Mouse (Mus musculus) lung, adult 2 months (tissue): Measurements from ENCODE around the gene 4930430F08Rik. TPM values are rescaled to one million over a fixed set of nuclear protein-coding genes. Genes with fewer than 3 reads are reported as not detected.
"Not testable (repeated sequence)": the region's sequence is repeated elsewhere in the genome, so short reads cannot be mapped to it uniquely, and the experiment has no call there.

Experiments
- DNase-seq: peaks from one replicate; pipeline ENCODE4 v3.0.0; 2022
- H3K4me1 ChIP-seq: fragments of 200-500 bp; 2 replicates; pipeline ENCODE4 v1.6.1; 2011; ENCODE audit warnings: low read length; ENCODE audit not compliant: control insufficient read depth, insufficient read depth
- H3K4me3 ChIP-seq: fragments of 200-500 bp; replicated peaks from 2 replicates; pipeline ENCODE3; 2011; ENCODE audit warnings: low read depth, mild to moderate bottlenecking, control low read depth, low read length; ENCODE audit errors: extremely low read depth
- CTCF ChIP-seq: fragments of 200-500 bp; IDR thresholded peaks from 2 replicates; pipeline ENCODE4 v1.5.1; 2011; ENCODE audit warnings: mild to moderate bottlenecking, low read length, control low read depth; ENCODE audit not compliant: insufficient read depth
- POLR2A ChIP-seq: fragments of 200-500 bp; IDR thresholded peaks from 2 replicates; pipeline ENCODE4 v1.6.1; 2011; ENCODE audit warnings: low read depth, mild to moderate bottlenecking, control low read depth, low read length, borderline replicate concordance; ENCODE audit errors: extremely low read depth
- WGBS: fragments of 180-500 bp; shearing (Covaris S2); methylation state at CpG from one replicate; pipeline ENCODE4 v1.1.7; 2018; 5-methylcytosine and 5-hydroxymethylcytosine counted together
- polyA plus RNA-seq: library from polyadenylated mRNA; depleted of rRNA; stranded (reverse); fragments of >200 nt; gene quantifications from 2 replicates; pipeline ENCODE4 v1.2.3, GENCODE M21; 2012; rRNA removed

4930430F08Rik gene
- polyA plus RNA-seq, 1 experiment: 9.4 TPM

- TF ChIP-seq CTCF: no peak
- no peak for TF ChIP-seq POLR2A
- H3K4me1 ChIP-seq: peaks cover 3% of the 10 kb centered on the region; the same call in 1 of the 2 replicates
- DNase-seq: no peak
- H3K4me3 ChIP-seq: no peak overlapping the region
- WGBS: 80% methylated on average over 3 of the region's 3 CpGs
These were observed 6.0 kb downstream of the 4930430F08Rik start for GRCm38 (mm10) chr10:100584178-100584577.

DNA sequence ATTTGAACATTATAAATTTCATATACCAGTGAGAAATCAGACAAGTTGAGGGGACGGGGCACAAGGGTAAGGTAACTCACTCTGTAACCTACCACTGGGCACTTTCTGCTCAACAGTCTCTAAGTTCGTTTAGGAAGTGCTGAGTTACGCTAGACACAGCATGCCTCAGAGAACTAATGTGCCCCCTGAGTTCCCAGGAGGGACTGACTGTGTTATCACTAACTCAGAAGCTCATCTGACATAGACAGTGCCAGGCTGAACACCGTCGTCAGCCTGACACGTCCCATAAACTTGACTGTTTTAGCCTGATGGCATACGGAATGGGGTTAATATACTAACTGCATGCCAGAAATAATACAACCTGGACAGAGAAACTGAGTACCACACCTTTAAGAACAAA is 14.9 kb downstream of the 4930430F08Rik start:
- Histone ChIP-seq H3K4me3 (no peak overlapping the region), H3K4me1 (no peaks in the 10 kb centered on the region)
- DNase-seq: no peak
- TF ChIP-seq POLR2A (no peak), CTCF (no peak)
- WGBS: 90% methylated on average over 7 of the region's 7 CpGs

DNA sequence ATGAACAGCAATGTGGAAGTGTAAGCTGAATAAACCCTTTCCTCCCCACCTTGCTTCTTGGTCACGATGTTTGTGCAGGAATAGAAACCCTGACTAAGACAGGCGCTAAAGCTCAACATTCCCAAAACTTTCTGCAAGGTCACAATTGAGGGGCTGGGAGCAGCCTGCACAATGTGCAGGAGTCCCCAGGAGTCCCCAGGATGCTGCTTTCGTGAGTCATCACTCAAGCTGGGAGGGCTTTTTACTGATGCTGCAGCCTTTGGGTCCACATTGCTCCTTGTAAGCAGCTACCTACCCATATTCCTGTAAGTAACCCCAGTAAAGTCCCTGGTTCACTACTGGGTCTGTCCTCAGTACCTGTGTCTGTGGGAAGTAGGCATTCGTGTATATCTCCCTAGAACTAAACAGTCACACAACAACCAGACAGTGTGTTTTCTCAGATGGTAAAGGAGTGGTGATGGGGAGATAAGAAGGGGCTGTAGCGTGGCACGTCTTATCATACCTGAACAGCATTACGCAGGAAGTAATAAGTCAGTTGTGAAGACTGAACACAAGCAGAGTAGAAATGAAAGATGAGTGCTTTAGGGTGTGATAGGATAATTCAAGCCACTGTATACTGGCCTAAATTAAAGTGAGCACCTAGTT is 15.6 kb downstream of the 4930430F08Rik start:
- no peak overlapping the region for H3K4me3 ChIP-seq
- 90% methylated on average over 7 of the region's 7 CpGs for WGBS

GRCm38 (mm10) chr10:100571707-100572106 is 18.5 kb downstream of the 4930430F08Rik start:
- DNase-seq: no peak
- TF ChIP-seq POLR2A (no peak), CTCF (no peak)
- Histone ChIP-seq H3K4me3 (no peak overlapping the region), H3K4me1 (no peaks in the 10 kb centered on the region)
- WGBS: 72% methylated on average over 3 of the region's 3 CpGs

More for the DNA sequence above, 15.6 kb downstream of the 4930430F08Rik start:
- no peak for TF ChIP-seq CTCF
- TF ChIP-seq POLR2A: no peak
- no peaks in the 10 kb centered on the region for H3K4me1 ChIP-seq
- no peak for DNase-seq

GRCm38 (mm10) chr10:100564112-100564511 is 26.1 kb downstream of the 4930430F08Rik start:
- no peak overlapping the region for H3K4me3 ChIP-seq
- WGBS: 83% methylated on average over 3 of the region's 3 CpGs
- no peak for TF ChIP-seq CTCF
- TF ChIP-seq POLR2A: no peak
- H3K4me1 ChIP-seq: no peaks in the 10 kb centered on the region
- DNase-seq: no peak

DNA sequence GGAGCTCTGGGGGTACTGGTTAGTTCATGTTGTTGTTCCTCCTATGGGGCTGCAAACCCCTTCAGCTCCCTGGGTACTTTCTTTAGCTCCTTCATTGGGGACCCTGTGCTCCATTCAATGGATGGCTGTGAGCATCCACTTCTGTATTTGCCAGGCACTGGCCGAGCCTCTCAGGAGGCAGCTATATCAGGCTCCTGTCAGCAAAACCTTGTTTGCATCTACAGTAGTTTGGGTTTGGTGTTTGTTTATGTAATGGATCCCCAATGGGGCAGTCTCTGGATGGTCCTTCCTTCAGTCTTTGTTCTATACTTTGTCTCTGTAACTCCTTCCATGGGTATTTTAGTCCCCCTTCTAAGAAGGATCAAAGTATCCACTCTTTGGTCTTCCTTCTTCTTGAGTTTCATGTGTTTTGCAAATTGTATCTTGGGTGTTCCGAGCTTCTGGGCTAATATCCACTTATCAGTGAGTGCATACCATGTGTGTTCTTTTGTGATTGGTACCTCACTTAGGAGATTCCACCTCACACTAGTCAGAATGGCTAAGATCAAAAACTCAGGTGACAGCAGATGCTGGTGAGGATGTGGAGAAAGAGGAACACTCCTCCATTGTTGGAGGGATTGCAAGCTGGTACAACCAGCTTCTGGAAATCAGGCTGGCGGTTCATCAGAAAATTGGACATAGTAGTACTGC is 29.9 kb downstream of the 4930430F08Rik start:
- DNase-seq, H3K4me3 ChIP-seq, H3K4me1 ChIP-seq: not testable (repeated sequence)
- WGBS: 91% methylated on average over 3 of the region's 3 CpGs

DNA sequence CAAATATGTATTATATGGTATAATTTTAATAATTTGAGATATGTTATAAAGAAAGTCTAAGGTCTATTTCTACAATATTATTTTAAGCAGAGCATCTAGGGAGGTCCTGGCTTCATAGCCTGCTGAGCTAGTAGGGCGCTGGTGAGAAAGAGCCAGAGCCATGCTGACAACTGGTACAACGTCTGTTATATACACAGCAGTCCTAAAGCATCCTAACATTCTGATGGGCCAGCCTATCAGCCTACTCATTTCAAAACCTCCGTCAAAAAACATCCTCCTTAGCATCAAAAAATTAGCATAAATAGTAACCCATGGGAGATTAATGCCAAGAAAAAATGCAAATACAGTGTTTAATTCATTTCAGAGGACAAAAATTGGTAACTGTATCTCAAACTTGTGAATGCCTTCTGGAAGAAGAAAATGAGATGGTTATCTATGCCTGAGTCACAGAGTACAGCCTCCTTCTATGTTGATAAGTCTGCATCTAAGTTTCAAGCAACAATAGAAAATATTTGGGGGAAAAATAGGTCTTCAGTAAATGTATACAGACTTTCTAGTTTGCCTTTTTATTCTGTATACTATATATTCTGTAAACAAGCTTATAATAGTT is 33.6 kb downstream of the 4930430F08Rik start:
- DNase-seq: no peak
- Histone ChIP-seq H3K4me3 (no peak overlapping the region), H3K4me1 (no peaks in the 10 kb centered on the region)
- WGBS: 85% methylated on average over 3 of the region's 3 CpGs
- TF ChIP-seq CTCF: no peak
- TF ChIP-seq POLR2A: no peak

GRCm38 (mm10) chr10:100524499-100525390 is 65.5 kb downstream of the 4930430F08Rik start:
- H3K4me3 ChIP-seq: no peak overlapping the region
- WGBS: 88% methylated on average over 9 of the region's 9 CpGs
- no peak for DNase-seq
- TF ChIP-seq CTCF: no peak
- TF ChIP-seq POLR2A: no peak
- H3K4me1 ChIP-seq: no peaks in the 10 kb centered on the region

DNA sequence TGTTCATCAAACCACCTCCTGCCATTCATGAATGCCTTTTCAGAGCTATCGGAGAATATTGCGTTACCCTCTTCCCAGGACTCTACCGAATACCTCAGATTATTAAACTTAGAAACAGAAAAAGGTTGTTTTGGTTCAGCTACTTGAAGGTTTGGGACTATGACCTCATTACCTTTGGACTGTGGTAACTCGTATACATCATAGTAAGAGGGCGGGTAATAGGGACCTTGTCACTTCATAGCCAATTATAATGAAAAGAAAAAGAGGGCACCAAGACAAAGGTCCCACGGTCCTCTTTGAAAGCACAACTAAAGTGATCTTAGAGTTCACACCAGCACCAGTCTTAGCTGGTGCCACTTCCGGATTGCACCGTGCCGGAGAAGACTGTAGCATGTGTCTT is 67.9 kb downstream of the 4930430F08Rik start:
- Histone ChIP-seq H3K4me3 (no peak overlapping the region), H3K4me1 (no peaks in the 10 kb centered on the region)
- TF ChIP-seq CTCF (no peak), POLR2A (no peak)
- WGBS: 95% methylated on average over 9 of the region's 9 CpGs
- no peak for DNase-seq

Other genes with a start within 250 kb of the 4930430F08Rik start
- not detected in 2 replicates for gene Gm4302, start 249.6 kb downstream of the 4930430F08Rik start, polyA plus RNA-seq
- gene Gm4303, start 244.5 kb downstream of the 4930430F08Rik start, polyA plus RNA-seq: not detected in 2 replicates
- not detected in 2 replicates for gene Gm4305, start 239.3 kb downstream of the 4930430F08Rik start, polyA plus RNA-seq
- gene Gm4307, start 229.1 kb downstream of the 4930430F08Rik start, polyA plus RNA-seq: not detected in 2 replicates
- not detected in 2 replicates for gene Gm4312, start 207.9 kb downstream of the 4930430F08Rik start, polyA plus RNA-seq
- 6.8 and 9.8 TPM in 2 replicates for gene Tmtc3, start 103.1 kb downstream of the 4930430F08Rik start, polyA plus RNA-seq
- 0.29 and 0.82 TPM in 2 replicates for gene Cep290, start 102.9 kb downstream of the 4930430F08Rik start, polyA plus RNA-seq
- gene 1700017N19Rik, start 61 bp upstream of the 4930430F08Rik start, polyA plus RNA-seq: not detected in 2 replicates